Mouse (Mus musculus): ENCODE measurements around the gene Nfia.

DNA sequence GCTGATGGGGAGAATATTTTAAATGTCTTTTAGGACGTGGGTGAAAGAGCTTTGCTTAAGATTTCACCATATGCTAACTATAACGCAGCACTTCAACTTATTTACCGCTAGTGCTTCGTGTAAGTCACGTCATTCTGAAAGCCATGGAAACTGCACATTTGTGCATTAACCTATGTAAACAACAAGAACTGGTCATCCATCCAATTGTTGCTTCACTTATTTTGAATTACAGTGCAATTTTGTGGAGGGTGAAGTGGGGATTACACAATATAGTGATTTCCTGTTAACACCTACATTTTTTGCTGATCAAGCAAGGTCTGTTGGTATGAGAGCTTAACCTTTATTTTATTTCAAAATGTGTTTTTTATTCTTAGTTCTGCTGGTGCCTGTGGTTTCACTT is 113.0 kb downstream of the Nfia start:
- TF ChIP-seq GATA1 (IDR thresholded peaks at IDR 0.05; ENCODE audit: borderline replicate concordance, low read length) = no peak
- no peak for TF ChIP-seq FLI1 (IDR thresholded peaks at IDR 0.05; ENCODE audit: low read length)
